Mouse (Mus musculus) frontal cortex, adult 2 months (tissue): ENCODE results near the gene Apbb2. TPM values are rescaled to one million over a fixed set of nuclear protein-coding genes. Genes with fewer than 3 reads are reported as not detected.

ENCODE experiments used
- DNase-seq, 2 experiments: peaks; one replicate each; pipeline ENCODE4 v3.0.0; 2022; ENCODE audit warnings: low spot score in 1 of 2; ENCODE audit errors: extremely low spot score in 1 of 2
- polyA plus RNA-seq: library from polyadenylated mRNA; depleted of rRNA; stranded (reverse); fragments of >200 nt; gene quantifications from 2 replicates; pipeline ENCODE4 v1.2.3, GENCODE M21; 2012

Apbb2 gene
- polyA plus RNA-seq, 1 experiment = 20.8 TPM

- DNase-seq = no peak
Observed at GRCm38 (mm10) chr5:66353876-66354275, 264.7 kb downstream of the Apbb2 start.

GRCm38 (mm10) chr5:66351836-66352390 is 266.7 kb downstream of the Apbb2 start:
- no peak for DNase-seq

GRCm38 (mm10) chr5:66351064-66351463 is 267.5 kb downstream of the Apbb2 start:
- no peak for DNase-seq

- DNase-seq = no peak
Observed at GRCm38 (mm10) chr5:66350611-66351010, 268.0 kb downstream of the Apbb2 start.

DNA sequence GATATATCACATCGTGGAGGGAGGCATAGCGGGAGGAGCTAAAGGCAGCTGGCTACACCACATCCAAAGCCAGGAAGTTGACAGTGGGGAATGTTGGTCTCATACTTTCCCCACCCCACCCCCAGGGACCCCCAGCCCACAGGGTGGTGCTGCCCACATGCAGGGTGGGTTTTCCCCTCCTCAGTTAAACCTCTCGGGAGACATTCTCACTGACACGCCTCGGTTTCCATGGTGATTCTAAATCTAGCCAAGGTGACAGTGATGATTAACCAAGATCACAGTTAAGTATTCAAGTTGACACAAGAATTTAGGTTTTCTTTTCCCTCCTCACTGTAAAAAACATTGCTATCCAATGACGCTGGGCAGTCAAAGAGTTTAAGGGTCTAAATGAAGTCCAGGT is 270.2 kb downstream of the Apbb2 start:
- DNase-seq = no peak

DNA sequence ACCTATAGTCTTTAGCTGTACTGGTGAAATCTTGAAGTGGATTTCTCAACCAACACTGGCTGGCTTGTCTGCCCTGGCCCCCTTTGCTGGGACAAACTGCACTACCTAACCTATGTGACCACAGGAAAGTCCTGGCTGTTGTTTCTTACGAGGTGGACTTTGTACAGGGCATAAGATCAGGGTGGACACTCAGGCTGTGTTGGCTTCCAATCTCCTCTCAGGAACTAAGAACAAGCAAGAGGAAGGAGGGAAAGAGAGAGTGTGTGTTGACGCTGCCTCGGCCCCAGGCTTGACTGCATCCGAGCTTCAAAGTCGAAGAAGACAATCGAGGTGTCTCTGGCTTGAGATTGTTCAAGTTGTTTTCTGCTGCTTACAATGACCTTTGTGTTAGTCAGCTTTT is 271.8 kb downstream of the Apbb2 start:
- no peak for DNase-seq

GRCm38 (mm10) chr5:66345140-66345539 is 273.4 kb downstream of the Apbb2 start:
- DNase-seq = no peak

DNA sequence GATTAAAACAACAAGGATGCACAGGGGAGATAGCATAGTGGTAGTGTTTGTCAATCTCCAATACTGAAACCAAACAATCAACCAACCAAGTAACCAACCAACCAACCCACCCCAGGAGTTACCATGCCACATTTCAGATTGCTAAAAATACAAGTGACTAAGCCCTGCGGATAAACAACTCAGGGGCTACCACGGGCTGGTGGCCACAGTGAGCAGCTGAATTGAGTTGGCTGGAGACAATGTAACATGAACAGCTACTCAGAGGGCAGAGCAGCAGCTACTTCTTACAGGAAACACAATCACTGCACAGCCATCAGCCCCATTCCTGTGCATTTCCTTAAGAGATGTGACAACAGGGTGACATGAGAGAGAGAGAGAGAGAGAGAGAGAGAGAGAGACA is 274.4 kb downstream of the Apbb2 start:
- no peak for DNase-seq

GRCm38 (mm10) chr5:66342285-66342684 is 276.3 kb downstream of the Apbb2 start:
- no peak for DNase-seq

- no peak for DNase-seq
Observed at GRCm38 (mm10) chr5:66341848-66342247, 276.7 kb downstream of the Apbb2 start.

- DNase-seq = no peak
Observed at GRCm38 (mm10) chr5:66340356-66341102, 278.1 kb downstream of the Apbb2 start.

- no peak for DNase-seq
Observed at GRCm38 (mm10) chr5:66338583-66338982, 280.0 kb downstream of the Apbb2 start.

GRCm38 (mm10) chr5:66337969-66338345 is 280.6 kb downstream of the Apbb2 start:
- DNase-seq = peak in 1 of 2 experiments; percentile 45

DNA sequence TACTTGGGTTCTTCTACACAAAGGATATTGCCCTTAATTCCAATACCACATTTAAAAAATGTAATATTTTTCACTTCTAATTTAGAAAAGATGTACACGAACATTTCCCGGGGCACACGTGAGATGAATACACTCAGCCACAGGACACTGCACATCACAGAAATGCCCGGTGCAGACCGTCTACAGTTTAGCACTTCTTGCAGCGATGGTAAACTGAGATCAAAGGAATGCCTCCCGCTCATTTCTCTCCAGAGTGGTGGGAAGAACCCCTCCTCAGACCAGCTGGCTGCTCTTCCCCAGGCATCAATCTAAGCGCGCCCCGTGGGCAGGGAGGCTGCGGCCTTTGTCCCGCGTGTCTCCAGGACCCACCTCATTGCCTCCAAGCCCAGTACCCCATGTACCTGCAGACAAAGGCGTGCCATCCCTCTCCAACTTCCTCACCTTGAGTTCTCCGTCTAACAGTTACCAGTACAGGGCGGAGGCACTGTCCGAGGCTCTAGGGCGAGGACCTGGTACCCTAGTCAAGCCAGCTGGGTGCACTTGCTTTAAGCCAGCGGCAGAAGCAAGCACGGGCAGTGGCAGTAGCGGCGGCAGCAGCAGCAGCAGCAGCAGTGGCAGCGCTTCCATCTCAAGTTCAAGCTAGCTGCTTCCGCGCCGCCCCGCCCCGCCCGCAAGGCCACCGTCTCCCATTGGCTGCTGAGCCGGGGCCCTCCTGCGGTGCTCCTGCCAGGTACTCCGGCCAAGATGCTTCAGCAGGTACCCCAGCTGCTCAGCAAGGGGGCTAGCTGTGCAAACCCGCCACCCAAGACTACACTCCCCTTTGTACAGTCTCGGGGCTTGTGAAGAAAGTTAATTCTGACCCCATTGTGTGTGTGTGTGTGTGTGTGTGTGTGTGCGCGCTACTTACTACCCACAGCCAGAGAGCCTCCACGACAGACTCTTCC is 281.3 kb downstream of the Apbb2 start:
- no peak for DNase-seq

- DNase-seq = no peak
Observed at GRCm38 (mm10) chr5:66330806-66331205, 287.8 kb downstream of the Apbb2 start.

GRCm38 (mm10) chr5:66328766-66329165 is 289.8 kb downstream of the Apbb2 start:
- DNase-seq = no peak

DNA sequence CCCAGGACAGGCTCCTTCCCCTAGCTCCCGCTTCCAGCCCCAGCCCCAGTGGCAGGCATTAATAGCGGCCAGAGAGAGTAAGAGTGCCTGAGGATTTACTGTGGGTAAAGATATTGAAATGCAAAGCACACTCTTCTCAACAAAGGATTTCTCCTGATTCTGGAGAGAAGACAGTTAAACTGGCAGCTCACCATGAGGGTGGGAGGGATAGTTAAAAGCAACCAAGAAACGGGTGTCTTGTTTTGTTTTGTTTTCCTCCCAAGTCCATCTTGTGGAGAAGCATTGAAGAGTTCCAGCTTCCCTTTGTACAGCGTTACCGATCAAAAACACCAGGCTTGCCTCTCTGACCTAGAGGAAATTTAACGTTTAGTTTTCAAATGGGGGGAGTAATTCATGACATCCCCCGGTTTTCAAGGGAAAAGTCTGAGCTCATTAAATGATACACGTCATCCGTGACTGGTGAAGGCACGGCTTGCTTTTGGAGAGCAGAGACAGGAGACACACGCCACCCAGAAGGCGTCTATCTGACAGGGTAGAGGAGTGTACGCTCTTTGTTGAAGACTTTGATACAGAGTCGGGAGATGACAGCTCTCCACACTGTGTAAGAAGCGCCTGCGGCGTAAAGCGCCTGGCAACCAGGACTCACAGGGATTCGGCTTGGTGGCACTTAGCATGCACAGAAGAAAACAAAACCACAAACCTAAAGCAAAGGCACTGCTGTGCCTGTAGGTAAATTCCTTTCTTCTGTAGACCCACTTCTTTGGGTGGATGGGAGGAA is 290.4 kb downstream of the Apbb2 start:
- no peak for DNase-seq

DNA sequence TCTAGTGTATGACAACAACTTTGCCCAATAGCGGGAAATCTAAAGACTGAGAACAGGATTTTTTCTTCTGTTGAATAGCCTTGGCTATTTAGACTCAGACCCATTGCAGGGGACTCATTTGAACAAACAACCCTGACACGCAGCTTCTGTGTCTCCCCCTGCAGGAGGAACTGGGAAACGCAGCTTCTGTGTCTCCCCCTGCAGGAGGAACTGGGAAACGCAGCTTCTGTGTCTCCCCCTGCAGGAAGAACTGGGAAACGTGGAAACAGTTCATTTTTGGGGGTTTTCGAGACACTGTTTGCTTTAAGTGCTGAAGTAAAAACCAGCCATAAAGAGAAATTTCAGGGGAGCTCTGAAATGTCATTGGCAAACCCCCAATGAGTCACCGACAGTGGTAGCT is 292.2 kb downstream of the Apbb2 start:
- DNase-seq = no peak

DNA sequence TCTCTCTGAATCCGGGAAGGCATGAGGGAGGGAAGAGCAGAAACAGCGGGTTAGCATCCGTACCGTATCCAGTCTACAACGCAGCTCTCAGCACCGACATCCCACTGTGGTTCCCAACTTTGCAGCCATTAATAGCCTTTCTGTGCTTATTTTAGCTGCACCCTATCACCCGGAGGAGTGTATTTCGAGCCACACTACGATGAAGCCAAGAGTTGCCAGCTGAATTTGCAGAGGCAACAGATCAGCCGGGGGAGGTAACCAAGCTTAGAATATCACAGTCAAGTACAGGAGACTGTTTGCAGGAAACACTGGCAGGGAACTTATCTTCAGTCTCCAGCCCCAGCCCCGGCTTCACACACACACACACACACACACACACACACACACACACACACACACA is 295.0 kb downstream of the Apbb2 start:
- peak; percentile 88 to 92 for DNase-seq

DNA sequence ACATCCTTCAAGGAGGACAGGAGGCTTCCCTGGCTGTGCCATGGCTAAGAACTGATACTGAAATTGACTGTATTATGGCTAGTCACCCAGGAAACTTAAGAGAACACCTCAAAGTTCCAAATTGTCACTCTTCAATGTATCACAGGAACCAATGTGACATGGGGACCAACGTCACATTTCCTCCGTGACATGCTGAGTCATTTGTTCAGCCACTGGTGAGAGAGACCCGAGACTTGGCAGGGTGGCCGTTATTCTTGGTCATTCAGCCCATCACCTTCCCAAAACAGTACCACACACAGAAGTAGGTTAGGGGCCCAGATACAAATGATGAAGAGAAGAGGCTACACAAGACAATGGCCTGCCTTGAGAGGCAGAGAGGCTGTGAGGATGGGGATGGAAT is 295.5 kb downstream of the Apbb2 start:
- no peak for DNase-seq
